Mouse (Mus musculus) gastrocnemius, adult 18-20 months (tissue): ENCODE results near the gene Cntn2. TPM values are rescaled to one million over a fixed set of nuclear protein-coding genes. Genes with fewer than 3 reads are reported as not detected.

ENCODE experiments used
- DNase-seq: peaks from one replicate; pipeline ENCODE4 v3.0.0; 2021; ENCODE audit warnings: low spot score
- long read RNA-seq, 2 experiments: library from polyadenylated mRNA; stranded (forward); transcript quantifications; one replicate each; pipeline ENCODE4 v2.0.0; 2021
- total RNA-seq, 2 experiments: library from RNA; stranded (reverse); gene quantifications; 2 replicates each; pipeline ENCODE4 v1.2.3; 2021

The Cntn2 gene
- total RNA-seq: under 1 TPM in 1 of 2 experiments, not detected in 1; 0.11 TPM
- long read RNA-seq, experiment 1: 0 reads
- long read RNA-seq, experiment 2: 0 reads

DNA sequence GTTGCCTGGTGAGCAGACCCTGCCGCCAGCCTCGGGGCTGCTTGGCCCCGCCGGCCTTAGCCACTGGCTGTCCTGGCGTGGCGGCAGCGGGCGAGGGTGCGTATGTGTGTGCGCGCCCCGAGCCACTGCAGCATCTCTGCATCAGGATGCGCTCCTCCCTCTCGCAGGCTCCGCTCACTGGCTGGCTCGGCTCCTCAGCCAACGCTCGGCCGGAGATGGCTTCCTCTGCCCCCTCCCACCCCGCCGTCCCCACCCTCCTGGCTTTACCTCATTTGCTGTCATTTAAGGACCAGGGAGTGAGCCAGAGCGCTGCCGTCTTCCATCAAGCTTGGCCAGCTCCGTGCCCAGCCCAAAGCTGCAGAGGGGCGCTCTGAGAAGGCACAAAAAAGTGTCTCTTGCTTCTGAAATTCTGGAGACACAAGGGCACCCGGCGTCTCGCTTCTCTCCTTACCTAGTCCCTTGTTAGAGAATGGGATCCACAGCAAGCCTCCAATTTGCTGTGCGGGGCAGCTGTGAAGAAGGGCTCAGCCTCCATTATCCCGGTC lies at the start of gene Cntn2:
Gene Cntn2, minus strand, starts transcription at position 495 of the 545 bp plus-strand sequence.
- DNase-seq: no peak

DNA sequence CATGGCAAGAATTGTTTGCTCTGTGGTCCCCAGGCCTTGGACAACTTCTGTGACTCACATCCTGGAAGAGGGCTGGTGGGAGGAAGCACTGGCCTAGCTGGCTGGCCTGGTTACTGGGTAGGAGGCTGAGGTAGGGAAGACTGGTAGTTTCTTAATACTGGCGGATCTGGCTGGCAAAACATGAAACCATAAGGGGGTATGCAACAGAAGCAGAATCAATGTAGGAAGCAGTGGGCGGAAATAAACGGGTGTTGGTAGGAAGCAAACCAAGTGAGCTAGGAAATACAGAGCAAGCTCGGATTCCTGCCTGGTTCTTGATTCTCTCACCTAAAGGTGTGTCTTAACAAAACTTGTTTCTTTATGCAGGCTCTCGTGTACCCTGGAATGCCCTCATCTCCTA lies 49.1 kb upstream of the Cntn2 start:
- no peak for DNase-seq

DNA sequence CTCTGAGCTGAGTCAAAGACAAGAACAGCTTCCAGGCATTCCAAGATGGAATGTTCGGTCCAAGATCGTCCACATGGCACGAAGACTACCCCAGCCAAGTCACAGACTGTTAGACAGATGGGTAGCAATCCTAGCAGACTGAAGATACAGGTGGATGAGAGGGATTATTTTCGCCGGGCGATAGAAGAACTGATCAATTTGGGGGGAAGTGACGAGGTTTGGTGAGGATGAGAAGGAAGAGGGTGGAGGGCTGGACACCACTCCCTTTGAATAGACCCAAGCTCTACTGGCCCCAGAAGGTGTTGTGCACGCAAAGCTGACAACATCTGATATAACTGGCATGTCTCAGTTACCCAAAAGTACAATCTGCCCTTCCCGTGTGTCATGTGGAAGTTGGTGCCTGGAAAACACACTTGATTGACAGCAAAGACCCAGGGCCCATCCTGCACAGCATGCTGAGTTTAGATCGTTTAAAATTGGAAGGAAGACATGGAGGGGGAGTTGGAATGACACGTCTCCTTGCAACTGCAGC lies 48.4 kb upstream of the Cntn2 start:
- no peak for DNase-seq

DNA sequence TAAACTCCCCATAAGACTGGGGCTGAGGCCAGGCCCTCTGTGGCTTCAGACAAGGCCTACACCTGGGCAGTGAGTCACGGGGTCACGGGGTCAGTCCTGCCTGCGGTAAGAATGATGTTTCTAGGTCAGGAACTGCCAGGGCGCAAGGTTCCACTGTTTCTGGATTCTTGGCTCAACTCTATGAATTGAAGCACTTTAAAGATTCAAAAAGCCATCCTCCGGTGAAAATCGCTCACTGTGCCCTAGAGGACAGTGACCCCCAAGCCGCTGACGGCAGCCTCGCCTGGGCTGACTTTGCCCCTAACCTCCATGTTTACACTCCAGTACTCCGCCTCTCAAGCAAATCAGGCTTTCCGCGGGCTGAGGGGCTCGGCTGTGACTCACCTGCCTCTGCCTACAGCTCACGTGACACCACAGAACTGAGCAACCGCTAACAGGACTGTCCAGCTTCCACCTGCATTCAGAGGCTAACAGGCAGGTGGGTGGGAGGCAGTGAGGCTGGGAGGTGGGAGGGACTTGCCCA lies 43.7 kb upstream of the Cntn2 start:
- DNase-seq: no peak

DNA sequence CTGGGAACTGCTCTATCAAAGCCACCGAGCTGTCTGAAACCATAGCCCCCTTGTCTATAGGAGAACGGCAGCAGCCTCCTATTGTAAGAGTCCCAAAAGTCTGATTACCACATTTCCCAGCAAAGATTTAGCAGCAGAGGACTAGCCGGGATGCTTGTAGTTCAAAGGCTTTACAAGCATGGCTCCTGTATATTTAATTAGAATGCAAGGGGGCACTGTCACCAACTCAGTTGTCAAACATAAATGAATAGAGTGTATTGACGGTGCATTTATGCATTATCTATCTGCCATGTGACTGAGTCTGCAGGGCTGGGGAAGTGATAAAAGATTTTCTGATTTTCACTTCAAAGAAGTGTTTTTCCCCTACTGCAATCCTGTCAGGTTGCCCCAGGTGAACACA lies 42.3 kb upstream of the Cntn2 start:
- no peak for DNase-seq

DNA sequence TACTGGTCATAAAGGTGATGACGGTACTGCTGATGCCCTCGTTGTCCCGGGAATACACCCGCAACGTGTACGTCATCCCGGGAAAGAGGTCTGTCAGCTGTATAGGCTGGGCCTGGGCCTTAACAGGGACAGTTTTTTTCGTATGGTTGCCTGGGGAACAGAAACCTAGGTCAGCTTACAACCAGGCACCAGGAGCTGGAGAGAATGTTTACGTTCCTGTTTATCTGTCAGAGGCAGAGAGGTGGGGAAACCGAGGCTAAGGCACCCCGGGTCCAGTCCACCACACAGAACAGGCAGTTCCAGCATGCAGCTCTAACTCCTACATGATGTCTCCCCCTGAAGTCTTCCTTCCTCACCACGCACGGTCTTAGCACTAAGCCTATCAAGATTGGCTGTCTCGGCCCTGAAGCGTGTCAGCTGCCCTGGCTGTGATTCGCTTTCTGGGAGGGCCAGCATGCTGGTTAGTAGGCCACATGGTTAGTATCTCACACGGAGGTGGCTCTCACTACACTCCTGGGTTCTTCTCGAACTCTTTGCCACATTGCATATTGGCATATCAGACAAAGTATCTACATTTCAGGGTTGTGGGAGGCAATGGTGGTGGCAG lies 40.0 kb upstream of the Cntn2 start:
- DNase-seq: no peak

DNA sequence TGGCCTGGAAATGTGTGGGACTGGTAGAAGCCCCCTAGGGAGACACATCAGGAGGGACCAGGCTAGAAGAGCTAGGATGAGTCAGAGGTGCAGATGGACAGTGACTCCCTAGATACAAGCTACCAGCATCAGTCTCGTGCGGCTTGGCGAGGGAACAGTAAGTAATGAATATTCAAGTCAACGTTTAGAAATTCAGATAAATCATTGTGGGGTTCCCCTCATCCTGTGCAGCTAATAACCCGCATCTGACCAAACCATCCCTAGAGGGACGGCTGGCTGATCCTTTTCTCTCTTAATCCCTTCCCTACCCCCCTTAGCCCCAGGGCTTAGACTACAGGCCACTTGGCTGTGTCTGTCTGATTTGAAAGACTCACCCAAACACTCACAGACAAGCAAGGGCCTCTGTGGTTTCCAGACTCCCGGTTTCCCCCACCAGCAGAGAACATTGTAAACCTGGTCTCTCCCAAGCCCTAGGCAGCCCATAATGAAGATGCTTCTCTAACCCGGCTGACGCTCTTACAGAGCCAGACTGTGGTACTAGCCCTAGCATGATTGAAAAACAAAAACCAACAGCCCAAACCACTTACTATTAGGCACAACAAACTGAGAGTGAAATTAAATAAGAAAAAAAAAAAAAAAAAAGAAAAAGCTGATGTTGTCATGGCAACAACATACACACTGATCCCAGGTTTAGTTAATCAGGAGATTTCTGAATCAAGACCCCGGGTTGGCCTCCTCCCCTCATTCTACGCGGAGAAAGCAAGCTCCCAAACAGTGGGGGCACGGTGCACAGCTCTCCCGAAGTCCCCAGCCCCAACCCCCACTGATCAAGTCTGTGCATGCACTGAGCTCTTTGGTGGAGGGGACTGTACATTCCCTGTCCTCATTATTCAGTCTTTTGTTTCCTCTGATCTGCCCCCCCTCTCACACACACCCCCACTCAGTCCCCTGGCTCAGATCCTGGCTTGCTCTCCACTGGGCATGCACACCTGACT lies 39.1 kb upstream of the Cntn2 start:
- DNase-seq: no peak

DNA sequence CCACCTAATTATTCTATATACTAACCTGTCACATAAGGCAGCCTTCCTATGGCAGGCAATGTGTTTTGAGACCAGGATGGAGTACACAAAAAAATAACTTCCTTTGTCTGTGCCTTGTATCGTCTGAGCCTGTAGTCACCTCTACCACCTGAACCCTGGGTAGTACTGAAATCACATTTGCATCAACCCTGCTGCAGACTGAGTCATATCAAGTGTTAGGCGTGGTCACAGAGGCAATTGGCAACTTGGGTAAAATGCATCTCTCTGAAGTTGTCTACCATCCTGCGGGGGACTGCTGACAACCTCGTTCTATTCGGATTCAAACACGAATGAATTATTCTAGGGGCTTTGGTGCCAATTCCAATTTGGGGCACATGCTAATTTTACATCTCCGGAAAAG lies 37.0 kb upstream of the Cntn2 start:
- DNase-seq: no peak

DNA sequence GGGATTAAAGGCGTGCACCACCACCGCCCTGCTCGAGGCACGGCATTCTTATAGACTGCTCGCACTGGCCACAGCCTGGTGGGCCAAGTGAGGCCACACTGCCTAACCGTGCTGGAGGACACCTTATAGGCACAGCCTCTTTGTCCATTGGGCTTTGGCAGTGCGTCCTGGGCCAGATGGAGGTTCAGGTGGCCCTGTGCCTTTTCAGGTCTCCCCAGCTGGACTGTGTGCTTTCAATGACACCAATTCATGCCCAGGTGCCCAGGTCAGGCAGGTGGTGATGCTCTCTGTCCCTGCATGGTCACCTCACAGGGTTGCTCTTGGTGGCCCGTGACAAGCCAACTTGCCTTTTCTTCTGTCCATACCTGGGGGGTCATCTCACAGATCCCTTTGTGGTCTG lies 33.8 kb upstream of the Cntn2 start:
- DNase-seq: no peak

DNA sequence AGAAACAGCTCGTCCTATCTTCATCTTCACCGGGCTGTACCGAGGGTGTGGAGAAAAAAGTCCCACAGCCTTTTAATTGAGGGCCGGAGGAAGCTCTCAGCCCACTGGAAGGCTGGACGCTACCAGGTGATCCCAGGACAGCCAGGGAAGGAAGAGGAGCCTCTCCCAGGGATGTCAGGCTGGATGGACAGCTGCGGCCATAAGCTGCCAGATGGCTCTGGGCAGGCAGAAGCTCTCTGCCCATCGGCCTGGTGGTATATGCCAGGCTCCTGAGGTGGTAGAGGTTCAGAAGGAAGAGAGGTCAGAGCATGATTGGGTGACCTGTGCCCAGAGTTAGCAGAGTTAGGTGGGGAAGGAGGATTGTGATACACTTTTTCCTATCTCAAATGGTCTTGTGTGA lies 29.8 kb upstream of the Cntn2 start:
- DNase-seq: no peak

DNA sequence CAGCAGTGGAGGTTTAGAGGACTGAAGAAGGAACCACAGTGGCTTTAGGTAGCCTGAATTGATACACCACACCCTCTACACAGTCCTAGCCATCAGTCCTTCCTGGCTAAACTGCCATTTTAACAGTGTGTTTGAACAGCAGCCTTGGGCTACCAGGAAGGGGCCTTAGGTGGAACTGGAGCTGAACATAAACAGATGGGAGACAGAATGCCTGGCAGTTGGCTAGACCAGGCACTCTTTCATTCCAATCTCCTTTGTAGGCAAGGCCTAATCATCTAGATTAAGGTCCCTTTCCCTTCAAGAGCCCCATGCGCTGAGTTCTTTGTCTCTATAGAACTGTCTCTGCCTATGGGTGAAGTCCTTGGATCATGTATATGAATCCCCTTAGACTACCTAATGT lies 28.6 kb upstream of the Cntn2 start:
- no peak for DNase-seq

DNA sequence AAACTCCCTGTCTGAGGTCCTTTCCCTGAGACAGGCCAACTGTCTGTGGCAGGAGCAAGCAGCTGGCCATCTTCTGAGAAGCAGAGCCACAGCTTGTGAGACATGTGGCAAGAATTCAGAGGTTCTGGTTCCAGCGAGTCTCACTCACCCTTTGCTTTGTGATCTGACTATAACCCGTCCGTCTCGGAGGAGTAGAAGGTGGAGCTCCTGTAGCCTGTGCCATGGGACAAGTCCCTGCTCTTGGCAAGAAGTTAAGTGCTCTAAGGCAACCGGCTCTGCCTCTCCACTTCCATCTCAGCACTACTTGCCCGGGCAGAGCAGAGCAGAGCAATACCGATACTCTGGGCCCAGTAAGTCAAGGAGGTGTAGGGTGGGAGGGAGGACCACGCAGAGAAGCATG lies 27.9 kb upstream of the Cntn2 start:
- no peak for DNase-seq

DNA sequence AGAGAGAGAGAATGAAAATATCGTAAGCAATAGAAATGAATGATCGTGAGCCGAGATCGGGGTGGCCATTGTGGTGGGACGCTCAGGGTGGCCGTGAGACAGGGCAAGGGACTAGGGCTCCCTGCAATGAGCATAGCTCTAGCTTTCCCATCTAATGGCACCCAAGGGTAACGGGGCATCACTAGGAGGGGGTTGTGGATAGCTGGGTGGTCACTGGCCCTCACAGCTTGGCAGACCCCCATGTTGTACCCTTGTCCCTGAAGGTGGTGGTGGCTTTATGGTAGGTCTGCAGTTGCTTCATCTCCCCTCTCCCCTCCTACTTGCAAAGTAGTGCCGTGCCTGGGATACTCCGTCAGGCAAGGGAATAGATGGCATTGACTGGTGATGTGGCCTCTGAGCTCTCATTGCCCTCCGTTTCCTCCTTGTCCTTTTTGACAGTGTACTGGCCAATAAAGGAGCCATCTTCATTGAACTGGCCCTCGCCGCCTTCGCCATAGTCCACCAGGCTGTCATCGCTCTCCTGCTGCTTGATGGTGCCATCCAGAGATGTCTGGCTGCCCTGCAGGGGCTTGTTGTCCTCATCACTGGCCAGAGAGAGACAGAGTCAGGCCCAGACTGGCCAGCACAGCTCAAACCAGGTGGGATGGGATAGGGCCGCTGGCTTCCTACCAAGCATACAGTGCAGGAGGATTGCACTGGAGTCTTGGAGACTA lies 27.2 kb upstream of the Cntn2 start:
- DNase-seq: no peak

DNA sequence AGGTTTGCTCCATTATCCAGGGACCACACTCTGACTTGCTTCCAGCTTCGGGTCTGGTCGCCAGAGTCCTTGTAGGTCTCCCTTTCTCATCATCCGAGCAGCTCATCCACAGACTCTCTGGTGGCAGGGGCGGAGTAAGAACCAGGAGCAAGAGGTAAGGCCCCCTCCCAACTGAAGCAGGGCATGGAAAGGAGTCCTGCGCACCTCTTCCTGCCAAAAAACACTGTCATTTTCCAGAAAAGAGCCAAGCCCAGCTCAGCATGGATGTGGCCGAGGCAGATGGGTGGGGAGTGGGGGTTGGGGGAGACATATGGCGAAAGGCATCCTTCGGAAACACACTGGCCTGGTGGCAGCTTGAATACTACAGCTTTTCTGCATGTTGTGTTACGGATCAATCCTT lies 26.5 kb upstream of the Cntn2 start:
- no peak for DNase-seq

DNA sequence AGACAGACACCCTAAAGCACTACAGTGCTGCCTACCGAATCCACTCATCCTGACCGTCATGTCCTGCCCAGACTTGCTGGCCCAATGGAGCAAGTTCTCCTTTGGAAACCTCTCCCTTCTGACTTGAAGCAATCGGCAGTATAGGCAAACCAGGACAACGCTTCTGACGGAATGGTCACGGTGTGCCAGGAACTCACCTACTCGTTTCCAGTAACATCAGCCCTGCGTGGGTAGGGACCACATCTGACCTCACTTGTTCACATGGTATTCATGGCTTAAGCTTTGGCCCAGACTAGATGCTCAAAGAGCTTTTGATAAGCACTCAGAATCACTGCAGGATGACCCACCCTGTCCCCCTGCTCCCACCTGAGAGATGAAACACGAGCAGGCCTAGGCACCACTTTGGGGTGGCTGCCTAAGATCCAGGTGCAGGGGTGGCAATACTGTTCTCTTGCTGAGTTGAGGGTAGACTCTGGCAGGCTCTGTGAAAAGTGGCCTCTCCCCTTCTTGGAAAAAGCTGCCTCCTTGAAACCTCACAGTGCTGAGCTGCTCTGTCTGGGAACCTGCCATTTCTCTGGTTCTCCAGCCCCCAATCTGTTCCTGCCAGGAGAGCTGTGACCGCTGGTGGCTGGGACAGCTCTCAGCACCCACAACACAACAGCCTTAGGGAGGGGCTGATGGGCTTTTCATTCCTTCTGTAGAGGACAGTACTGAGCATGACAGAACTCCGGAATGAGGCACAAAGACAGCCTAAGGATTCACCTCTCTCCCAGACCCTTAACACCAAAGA lies 24.5 kb upstream of the Cntn2 start:
- no peak for DNase-seq

DNA sequence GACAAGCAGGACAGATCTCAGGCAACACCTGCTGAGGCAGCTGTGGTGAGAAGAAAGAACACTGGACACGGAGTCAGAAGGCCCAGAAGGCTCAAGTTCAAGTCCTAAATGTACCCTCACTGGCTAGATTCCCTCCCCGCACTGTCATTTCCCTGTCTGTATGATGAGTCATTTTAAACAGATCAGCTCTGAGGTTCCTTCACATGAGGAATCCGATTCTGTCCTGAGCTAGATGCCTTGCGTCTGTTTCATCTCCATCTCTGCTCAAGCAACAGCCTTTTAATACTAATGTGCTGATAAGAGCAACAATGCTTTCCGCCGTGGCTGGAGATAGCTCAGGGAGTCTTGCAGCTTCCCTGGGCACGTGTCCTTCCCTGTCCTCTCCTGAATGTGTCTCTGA lies 22.7 kb upstream of the Cntn2 start:
- no peak for DNase-seq

DNA sequence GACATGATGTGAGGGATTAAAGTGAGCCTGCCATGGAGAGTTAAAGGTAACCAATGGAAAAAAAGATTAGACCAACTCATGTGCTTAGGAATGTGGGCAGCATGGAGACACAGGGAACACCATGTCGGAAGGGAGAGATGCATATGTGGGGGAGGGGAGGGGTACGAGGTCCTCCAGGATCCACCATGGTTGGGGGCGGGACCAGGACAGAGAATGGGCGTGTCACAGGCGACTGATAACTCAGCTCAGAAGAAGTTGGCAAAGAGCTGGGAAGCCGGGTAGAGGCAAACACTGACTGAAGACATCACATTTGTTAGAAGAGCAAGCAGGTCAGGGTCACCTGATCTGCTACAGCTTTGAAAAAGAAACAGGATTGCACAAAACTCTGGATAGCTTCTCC lies 21.9 kb upstream of the Cntn2 start:
- DNase-seq: no peak

DNA sequence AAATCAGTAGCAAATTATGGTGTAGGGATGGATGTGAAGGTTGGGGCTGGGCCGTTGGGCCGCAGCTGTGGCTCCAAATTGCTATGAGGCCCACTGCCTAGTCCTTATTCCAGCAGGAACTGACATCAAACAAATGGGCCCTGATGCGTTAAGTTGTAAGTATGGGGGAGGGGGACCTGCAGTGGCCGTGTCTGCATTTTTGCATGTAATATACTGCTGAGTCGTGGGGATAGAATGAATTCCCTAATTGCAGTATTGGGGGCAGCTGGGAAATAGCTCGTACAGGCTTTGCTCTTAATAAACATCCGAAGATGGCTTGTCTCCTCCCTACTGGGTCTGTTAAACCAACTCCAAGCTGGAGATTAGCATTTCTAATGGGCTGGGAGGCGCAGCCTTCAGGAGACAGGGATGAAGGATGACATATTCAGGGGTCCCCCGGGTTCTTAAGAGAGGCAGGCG lies 19.3 kb upstream of the Cntn2 start:
- no peak for DNase-seq

DNA sequence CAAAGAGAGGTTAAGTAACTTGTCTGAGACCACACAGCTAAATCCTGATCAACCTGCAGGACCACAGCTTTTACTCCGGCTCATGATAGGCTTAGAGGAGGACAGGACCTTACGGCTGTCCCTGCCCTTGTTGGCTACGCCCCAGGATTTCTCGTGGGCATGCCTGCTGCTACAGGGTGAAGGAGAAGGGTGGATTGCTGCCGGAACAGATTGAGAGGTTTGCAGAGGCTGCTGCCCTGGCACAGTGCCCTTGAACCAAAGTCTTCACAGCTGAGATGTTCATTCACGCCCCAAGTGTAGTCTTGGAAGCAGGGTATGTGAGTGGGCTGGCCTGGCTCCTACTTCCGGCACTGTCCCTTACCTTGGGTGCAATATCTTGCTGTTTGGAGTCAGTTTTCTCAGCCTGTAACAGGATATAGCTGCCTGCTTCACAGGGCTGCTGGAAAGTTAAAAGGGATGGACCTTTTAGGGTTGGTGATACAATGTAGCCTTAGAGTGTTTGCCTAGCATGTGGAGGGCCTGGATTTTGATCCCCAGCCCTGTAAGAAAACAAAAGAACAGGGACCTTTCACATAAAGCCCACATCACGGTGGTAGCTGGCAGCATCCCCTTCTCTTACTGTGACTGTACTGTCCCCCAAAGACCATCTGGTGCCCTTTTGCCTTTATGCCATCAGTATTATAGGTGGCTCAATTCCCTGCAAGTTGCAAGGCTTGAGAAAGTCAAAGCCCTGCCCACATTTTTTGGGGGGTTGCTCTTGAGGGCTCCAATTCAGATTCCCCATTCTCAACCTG lies 18.0 kb upstream of the Cntn2 start:
- DNase-seq: peak; percentile 32

DNA sequence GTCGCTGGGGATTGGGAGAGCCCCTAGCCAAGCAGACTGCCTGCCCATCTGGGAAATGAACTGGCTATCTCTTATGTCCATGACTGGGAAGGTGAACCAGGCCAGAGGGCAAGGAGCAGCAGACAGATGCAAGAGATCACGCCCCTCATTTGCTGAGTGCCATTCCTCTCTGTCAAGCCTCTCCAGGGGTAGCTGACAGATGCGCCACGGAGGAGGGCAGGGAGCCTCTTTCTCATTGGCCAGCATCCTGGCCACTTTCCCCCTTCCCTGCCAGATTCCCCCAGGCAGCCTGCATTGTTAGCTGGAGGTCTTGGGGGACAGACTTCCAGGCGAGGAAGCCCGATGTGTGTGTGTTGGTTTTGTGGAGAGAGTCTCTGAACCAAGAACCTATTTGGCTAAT lies 16.0 kb upstream of the Cntn2 start:
- no peak for DNase-seq
